Mouse (Mus musculus) lung, adult 2 months (tissue): Measurements from ENCODE around the gene Ly6g6c.

Experiments used
- CTCF ChIP-seq: fragments of 200-500 bp; IDR thresholded peaks from 2 replicates; pipeline ENCODE4 v1.5.1; 2011; ENCODE audit warnings: mild to moderate bottlenecking, low read length, control low read depth; ENCODE audit not compliant: insufficient read depth
- POLR2A ChIP-seq: fragments of 200-500 bp; IDR thresholded peaks from 2 replicates; pipeline ENCODE4 v1.6.1; 2011; ENCODE audit warnings: low read depth, mild to moderate bottlenecking, control low read depth, low read length, borderline replicate concordance; ENCODE audit errors: extremely low read depth

GRCm38 (mm10) chr17:35064951-35065947 is at the start of gene Ly6g6c:
- TF ChIP-seq POLR2A (peak; percentile 38; the same call in 1 of the 2 replicates), CTCF (no peak)
